In the genomic region with DNA sequence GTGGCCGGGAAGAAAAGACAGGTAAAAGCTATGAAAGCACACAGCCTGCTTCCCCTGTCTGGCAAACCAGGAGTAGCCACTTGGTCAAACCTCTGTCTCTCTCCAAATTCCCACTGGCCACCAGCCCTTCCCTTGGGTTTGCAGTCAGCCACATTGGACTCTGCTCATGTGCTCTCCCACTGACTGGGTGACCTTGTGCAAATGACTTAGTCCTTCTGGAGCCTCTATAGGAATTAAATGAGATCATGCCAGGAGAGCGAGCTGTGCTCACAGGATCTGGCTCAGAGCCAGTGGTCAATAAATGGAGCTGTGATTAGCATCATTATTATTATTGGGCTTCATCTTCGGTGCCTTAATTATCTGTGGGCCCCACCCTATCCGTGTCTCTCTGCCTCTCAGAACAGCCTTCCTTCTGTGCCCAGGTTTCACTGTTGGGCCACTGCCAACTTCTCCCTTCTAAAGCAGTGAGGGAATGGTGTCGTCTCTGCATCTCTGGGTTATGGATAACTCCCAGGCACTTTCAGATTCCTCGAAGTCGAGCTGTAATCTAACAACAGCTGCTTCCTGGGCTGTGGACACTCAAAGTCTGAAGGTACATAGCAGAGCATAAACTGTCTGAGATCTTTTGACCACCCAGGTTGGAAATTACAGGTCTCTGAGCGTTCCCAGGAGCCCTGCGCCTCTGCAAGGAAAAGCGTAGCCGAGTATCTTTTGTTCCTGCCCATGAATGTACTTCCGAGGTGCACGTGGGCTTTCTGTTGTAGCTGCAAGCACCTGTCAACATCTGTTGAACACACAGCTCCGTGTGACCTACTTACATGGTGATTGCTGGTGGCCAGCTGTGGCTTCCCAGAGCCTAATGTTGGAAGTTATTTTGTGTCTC, we compare ENCODE assay signal across 8 mouse cellular contexts.
A peak's percentile ranks its signal among the peaks of the same experiment; 100 is the strongest.
DNase-seq lines count a peak whose midpoint lies in the region; ATAC-seq and TF ChIP-seq lines count a peak whose summit lies in the region.

No protein-coding gene starts in this region.

- no peak overlapping the region for H3K4me2 ChIP-seq in liver, embryonic 16.5 days (ENCODE audit: low read depth, low read length)

- H3K36me3 ChIP-seq in liver, embryonic 16.5 days (ENCODE audit: control insufficient read depth, insufficient read depth): no peaks in the 10 kb centered on the region
- no peaks in the 10 kb centered on the region for H3K36me3 ChIP-seq in thymus, adult 2 months (ENCODE audit: control insufficient read depth, insufficient read depth, low read length)

- no peaks in the 10 kb centered on the region for H3K4me1 ChIP-seq in liver, embryonic 16.5 days (ENCODE audit: control insufficient read depth, low read depth, low read length)
- H3K4me1 ChIP-seq in thymus, adult 2 months (replicated peaks; ENCODE audit: control insufficient read depth, insufficient read depth, low read length): peaks cover 14% of the 10 kb centered on the region

- TF ChIP-seq CTCF in thymus, adult 2 months (IDR thresholded peaks at IDR 0.05; ENCODE audit: borderline replicate concordance, control insufficient read depth, extremely low read depth, insufficient read depth, low read length, poor library complexity): no peak

- no peak overlapping the region for H3K9ac ChIP-seq in liver, embryonic 16.5 days (ENCODE audit: low read depth, low read length)

- 0 out of 2 replicates have a peak, but pooled peaks have one; percentile 27 for ATAC-seq in liver, embryonic 16.5 days (ENCODE audit: low read depth)
- no peak for ATAC-seq in erythroblast, adult 5-6 weeks (replicated peaks; ENCODE audit: low FRiP score, poor library complexity, severe bottlenecking)

- H3K27ac ChIP-seq in liver, embryonic 16.5 days (ENCODE audit: low read length): no peak overlapping the region
- peak overlapping the region; percentile 39 for H3K27ac ChIP-seq in thymus, adult 2 months (ENCODE audit: control insufficient read depth, insufficient read depth, low read length)

- 68% methylated on average over 14 of the region's 14 CpGs for WGBS in liver, embryonic 16.5 days (ENCODE audit: insufficient replicate concordance)
- WGBS in thymus, adult 2 months: 74% methylated on average over 14 of the region's 14 CpGs

- DNase-seq in adrenal gland, adult 2 months: peak; percentile 8
- DNase-seq in adrenal gland, adult 8-10 months: no peak
- DNase-seq in liver: no peak
- peak; percentile 31 to 36 for DNase-seq in heart, postnatal 10 days
- peak; percentile 38 for DNase-seq in thymus, adult 2 months
- no peak for DNase-seq in spleen, adult 12 weeks (ENCODE audit: low spot score)

- no peak overlapping the region for H3K4me3 ChIP-seq in liver, embryonic 16.5 days (ENCODE audit: low read depth, low read length)
- H3K4me3 ChIP-seq in thymus, adult 2 months (ENCODE audit: control insufficient read depth, insufficient read depth, low read length): no peak overlapping the region

- H3K9me3 ChIP-seq in liver, embryonic 16.5 days (replicated peaks; ENCODE audit: control insufficient read depth, low read length): no peaks in the 10 kb centered on the region

- intact Hi-C loops in heart, postnatal 10 days (cut with DNase I): no loop called here

- TF ChIP-seq POLR2A in thymus, adult 2 months (IDR thresholded peaks at IDR 0.05; ENCODE audit: control insufficient read depth, extremely low read depth, insufficient read depth, low read length, poor library complexity): no peak

- H3K27me3 ChIP-seq in liver, embryonic 16.5 days (ENCODE audit: control insufficient read depth, insufficient read depth, low read depth, low read length): no peaks in the 10 kb centered on the region
- H3K27me3 ChIP-seq in thymus, adult 2 months (ENCODE audit: control insufficient read depth, insufficient read depth, low read length): no peaks in the 10 kb centered on the region

Comparison
In these comparisons a context has a peak if more than half of its experiments do, and no peak if none do; other contexts are left out.
1. DNase-seq: peak in adrenal gland, adult 2 months (single experiment), heart, postnatal 10 days (2 of 2) and thymus, adult 2 months (single experiment); none in adrenal gland, adult 8-10 months (single experiment), liver (single experiment) and spleen, adult 12 weeks (single experiment).